Comparison of ENCODE assay signal across 13 mouse cellular contexts in the genomic region with DNA sequence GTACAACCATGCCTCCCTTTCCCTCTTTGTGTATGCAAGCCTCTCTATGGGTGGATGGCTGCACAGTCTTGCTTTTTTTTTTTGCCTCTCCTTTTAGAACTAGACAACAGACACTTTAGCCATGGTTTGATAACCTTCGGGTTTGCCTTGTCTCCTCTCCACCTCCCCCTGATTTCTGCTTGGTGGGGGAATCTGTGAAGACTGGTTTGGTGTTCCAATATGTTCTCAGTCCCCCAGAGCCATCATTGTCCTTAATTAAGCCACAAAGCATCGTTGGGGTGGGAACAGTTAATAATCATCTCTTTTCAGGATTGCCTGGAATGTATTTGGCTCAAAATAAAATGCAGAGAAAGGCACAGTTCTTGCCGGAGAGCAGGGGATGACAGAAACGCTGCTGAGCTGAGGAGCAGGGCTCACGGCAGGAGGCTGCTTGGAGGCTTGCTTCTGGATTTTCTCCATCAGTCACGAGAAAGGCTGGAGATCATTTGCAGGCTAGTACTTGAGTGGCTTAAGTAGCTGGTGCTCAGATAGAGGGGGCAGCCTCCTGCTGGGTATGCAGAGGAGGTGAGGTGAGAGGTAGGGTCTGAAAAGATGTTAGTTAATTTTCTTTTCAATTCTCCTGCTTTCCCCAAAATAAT.
DNase-seq lines count a peak whose midpoint lies in the region; ATAC-seq lines count a peak whose summit lies in the region.
"Had no signal": no experiment of that assay in that cellular context is flagged by ENCODE, and none has a peak within 500 bp of the region (broad histone marks: within the 10 kb centered on the region; RNA-seq: fewer than 3 reads in every experiment).

No protein-coding gene starts in this region.

- DNase-seq in heart, adult 11 months: peak; percentile 64
- DNase-seq in heart, postnatal 25 days (ENCODE audit: low spot score): no peak
- DNase-seq in neural tube, embryonic 11.5 days (ENCODE audit: low spot score): peak; percentile 25
- DNase-seq in neural tube, embryonic 10.5 days (ENCODE audit: extremely low spot score, low spot score): no peak
- DNase-seq in hindbrain, embryonic 14.5 days (ENCODE audit: low spot score): peak; percentile 41
- no peak for DNase-seq in kidney, adult 18-20 months
- no peak for DNase-seq in cerebellum, postnatal 4 days (ENCODE audit: low spot score in 2 of 2)
- DNase-seq: thymus, postnatal 25 days had no signal

- no peak overlapping the region for H3K9ac ChIP-seq in neural tube, embryonic 11.5 days (ENCODE audit: low read length)
- peak overlapping the region; percentile 7; the same call in 1 of the 2 replicates for H3K9ac ChIP-seq in hindbrain, embryonic 14.5 days
- peak overlapping the region; percentile 26; the same call in 1 of the 2 replicates for H3K9ac ChIP-seq in neural tube, embryonic 15.5 days (replicated peaks)
- H3K9ac ChIP-seq: embryonic facial prominence, embryonic 15.5 days; kidney, embryonic 15.5 days had no signal

- 0 out of 2 replicates have a peak overlapping the region, but pooled peaks have one; percentile 42 for H3K27ac ChIP-seq in neural tube, embryonic 11.5 days (ENCODE audit: low read depth, low read length)
- peak overlapping the region; percentile 66 for H3K27ac ChIP-seq in hindbrain, embryonic 14.5 days
- peak overlapping the region; percentile 54 for H3K27ac ChIP-seq in neural tube, embryonic 15.5 days (replicated peaks)
- H3K27ac ChIP-seq: embryonic facial prominence, embryonic 15.5 days; kidney, embryonic 15.5 days had no signal

- H3K9me3 ChIP-seq in neural tube, embryonic 11.5 days (ENCODE audit: control insufficient read depth, low read length): no peaks in the 10 kb centered on the region
- H3K9me3 ChIP-seq in hindbrain, embryonic 14.5 days (ENCODE audit: control insufficient read depth, low read length): no peaks in the 10 kb centered on the region
- H3K9me3 ChIP-seq in neural tube, embryonic 15.5 days (replicated peaks): no peaks in the 10 kb centered on the region
- H3K9me3 ChIP-seq: embryonic facial prominence, embryonic 15.5 days; kidney, embryonic 15.5 days had no signal

- H3K36me3 ChIP-seq in neural tube, embryonic 11.5 days (ENCODE audit: control insufficient read depth, insufficient read depth, low read length): no peaks in the 10 kb centered on the region
- H3K36me3 ChIP-seq in hindbrain, embryonic 14.5 days (replicated peaks; ENCODE audit: control insufficient read depth, insufficient read depth): no peaks in the 10 kb centered on the region
- H3K36me3 ChIP-seq in neural tube, embryonic 15.5 days: no peaks in the 10 kb centered on the region
- H3K36me3 ChIP-seq: embryonic facial prominence, embryonic 15.5 days; kidney, embryonic 15.5 days had no signal

- intact Hi-C loops in heart, postnatal 25 days (cut with DNase I): loop anchor here (10.0 kb wide), 1 partner anchor 96 kb away; no protein-coding TSS in a partner anchor

- H3K27me3 ChIP-seq in neural tube, embryonic 11.5 days (ENCODE audit: control insufficient read depth, insufficient read depth, low read length): no peaks in the 10 kb centered on the region
- no peaks in the 10 kb centered on the region for H3K27me3 ChIP-seq in hindbrain, embryonic 14.5 days (ENCODE audit: control insufficient read depth, insufficient read depth, low read length)
- 0 out of 2 replicates have a peak, but pooled peaks cover 2% of the 10 kb centered on the region for H3K27me3 ChIP-seq in neural tube, embryonic 15.5 days (replicated peaks)
- H3K27me3 ChIP-seq: CH12.LX; embryonic facial prominence, embryonic 15.5 days; kidney, embryonic 15.5 days had no signal

- no peak overlapping the region for H3K4me2 ChIP-seq in neural tube, embryonic 11.5 days (ENCODE audit: low read depth)
- H3K4me2 ChIP-seq in hindbrain, embryonic 14.5 days (replicated peaks): no peak overlapping the region; the same call in 1 of the 2 replicates
- peak overlapping the region; percentile 34 for H3K4me2 ChIP-seq in neural tube, embryonic 15.5 days
- H3K4me2 ChIP-seq: embryonic facial prominence, embryonic 15.5 days; kidney, embryonic 15.5 days had no signal

- ATAC-seq in neural tube, embryonic 11.5 days (ENCODE audit: insufficient read depth, low FRiP score, low TSS enrichment): no peak
- peak; percentile 18; the same call in 1 of the 2 replicates for ATAC-seq in hindbrain, embryonic 14.5 days (ENCODE audit: low FRiP score)
- ATAC-seq in neural tube, embryonic 15.5 days (ENCODE audit: low FRiP score): no peak
- ATAC-seq: lung, postnatal 0 days had no signal

- WGBS in neural tube, embryonic 11.5 days: 4% methylated on average over 6 of the region's 6 CpGs
- 3% methylated on average over 6 of the region's 6 CpGs for WGBS in hindbrain, embryonic 14.5 days
- WGBS in neural tube, embryonic 15.5 days: 7% methylated on average over 6 of the region's 6 CpGs

- H3K4me1 ChIP-seq in neural tube, embryonic 11.5 days (ENCODE audit: control insufficient read depth, insufficient read depth, low read length): peaks cover 6% of the 10 kb centered on the region; the same call in 1 of the 2 replicates
- H3K4me1 ChIP-seq in hindbrain, embryonic 14.5 days (replicated peaks; ENCODE audit: control insufficient read depth, insufficient read depth, low read length): peaks cover 34% of the 10 kb centered on the region
- peaks cover 46% of the 10 kb centered on the region for H3K4me1 ChIP-seq in neural tube, embryonic 15.5 days

- no peak overlapping the region for H3K4me3 ChIP-seq in neural tube, embryonic 11.5 days (ENCODE audit: low read depth, low read length)
- no peak overlapping the region for H3K4me3 ChIP-seq in hindbrain, embryonic 14.5 days (replicated peaks; ENCODE audit: low read length)
- H3K4me3 ChIP-seq in neural tube, embryonic 15.5 days (replicated peaks): no peak overlapping the region
- H3K4me3 ChIP-seq: embryonic facial prominence, embryonic 15.5 days; kidney, embryonic 15.5 days had no signal

Comparison
In these comparisons a context has a peak if more than half of its experiments do, and no peak if none do; other contexts are left out.
1. DNase-seq: peak in heart, adult 11 months (single experiment), neural tube, embryonic 11.5 days (single experiment) and hindbrain, embryonic 14.5 days (single experiment); none in heart, postnatal 25 days (single experiment), neural tube, embryonic 10.5 days (single experiment), kidney, adult 18-20 months (single experiment) and cerebellum, postnatal 4 days (0 of 2).
2. Peak in every context shown above with its lines, with median percentiles within 50 percentile points of each other: H3K27ac ChIP-seq.